Mouse (Mus musculus) right cerebral cortex, postnatal 25 days (tissue): ENCODE measurements around the gene Lrrc59.
"Not testable (repeated sequence)": the region's sequence is repeated elsewhere in the genome, so short reads cannot be mapped to it uniquely, and the experiment has no call there.

Source experiments
- DNase-seq: peaks from one replicate; pipeline ENCODE4 v3.0.0; 2022

Gene Lrrc59

DNA sequence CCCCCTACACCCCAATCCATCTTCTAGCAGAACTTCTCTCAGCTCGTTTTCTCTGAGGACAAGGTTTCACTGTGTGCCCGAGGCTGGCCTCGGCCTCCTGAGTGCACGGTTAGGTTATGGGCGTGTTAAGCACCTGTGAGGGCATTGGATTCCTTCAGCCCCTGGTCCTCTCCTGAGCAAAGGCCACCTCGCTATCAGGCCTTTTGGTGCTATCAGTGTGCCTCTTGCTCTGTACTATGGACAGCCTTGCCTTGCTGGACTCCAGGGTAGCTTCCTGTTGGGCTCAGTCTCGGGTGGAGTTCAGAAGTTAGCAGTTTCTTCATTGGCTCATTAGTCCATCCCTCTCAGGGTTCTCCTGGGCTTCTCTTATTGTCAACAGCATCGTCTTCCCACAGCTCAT, 3.4 kb downstream of the Lrrc59 start:
- DNase-seq = no peak

DNA sequence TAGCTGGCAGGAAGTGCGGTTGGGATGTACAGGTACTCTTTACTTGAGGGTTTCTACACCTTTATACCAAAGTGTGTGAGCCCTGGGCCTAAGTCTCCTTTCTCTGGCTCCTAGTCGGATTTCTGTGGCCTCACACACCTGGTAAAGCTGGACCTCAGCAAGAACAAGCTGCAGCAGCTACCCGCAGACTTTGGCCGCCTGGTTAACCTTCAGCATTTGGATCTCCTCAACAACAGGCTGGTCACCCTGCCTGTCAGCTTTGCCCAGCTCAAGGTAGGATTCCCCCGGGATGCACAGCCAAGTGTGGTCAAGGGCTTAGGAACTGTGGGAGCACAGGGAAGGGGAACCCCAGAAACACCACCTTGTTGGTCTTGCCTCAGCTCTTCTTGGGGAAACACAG, 4.9 kb downstream of the Lrrc59 start:
- no peak for DNase-seq

DNA sequence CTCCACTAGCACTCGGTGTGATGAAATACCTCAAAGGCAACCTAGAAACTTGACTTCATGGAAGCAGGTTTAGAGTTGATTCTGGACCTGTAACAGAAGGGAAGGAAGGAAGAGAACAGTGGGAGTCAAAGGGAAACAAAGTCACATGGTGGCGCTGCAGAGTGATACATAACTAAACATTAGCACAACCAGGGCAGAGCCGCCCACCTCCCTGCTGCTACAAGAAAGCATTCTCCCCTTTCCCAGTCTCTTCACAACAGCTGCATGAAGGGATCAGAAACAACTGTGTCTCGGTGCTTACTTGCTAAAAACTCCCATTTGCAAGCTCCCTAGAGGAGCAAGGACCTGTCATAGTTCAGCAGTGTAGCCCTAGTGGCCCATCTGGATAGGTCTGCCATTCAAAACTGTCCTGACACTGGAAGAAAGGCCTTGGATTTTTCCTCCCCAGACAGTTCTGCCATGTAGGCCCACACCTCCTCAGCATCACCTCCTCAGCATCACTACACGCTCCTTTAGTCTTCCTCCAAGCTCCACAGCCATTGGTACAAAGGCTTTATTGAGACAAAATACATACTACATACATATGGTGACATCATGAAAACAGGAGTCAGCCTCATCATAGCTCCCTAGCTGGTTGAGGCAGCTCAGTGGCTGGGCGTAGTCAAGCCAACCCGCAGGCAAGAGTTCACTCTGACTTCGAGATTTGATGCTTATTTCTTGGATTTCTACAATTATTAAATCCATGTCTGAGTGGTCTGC, 15.1 kb downstream of the Lrrc59 start:
- no peak for DNase-seq

DNA sequence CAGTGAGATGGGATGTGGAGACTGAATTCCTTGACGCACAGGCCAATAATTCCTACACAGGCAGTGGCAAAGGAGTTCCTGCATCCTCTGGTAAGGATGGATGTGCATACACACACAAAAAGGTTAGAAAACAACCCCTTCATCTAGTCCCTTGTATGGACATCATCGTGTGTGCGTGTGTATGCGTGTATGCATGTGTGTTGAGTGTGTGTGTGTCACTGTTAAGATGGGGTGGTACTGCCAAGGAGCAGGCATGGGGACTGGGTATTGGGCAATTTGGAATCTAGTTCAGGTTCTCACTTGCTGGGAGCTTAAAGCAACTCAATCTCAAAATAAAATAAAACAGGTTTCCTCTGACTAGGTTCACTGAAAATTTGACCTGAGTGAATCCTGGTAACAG, 16.9 kb downstream of the Lrrc59 start:
- no peak for DNase-seq

DNA sequence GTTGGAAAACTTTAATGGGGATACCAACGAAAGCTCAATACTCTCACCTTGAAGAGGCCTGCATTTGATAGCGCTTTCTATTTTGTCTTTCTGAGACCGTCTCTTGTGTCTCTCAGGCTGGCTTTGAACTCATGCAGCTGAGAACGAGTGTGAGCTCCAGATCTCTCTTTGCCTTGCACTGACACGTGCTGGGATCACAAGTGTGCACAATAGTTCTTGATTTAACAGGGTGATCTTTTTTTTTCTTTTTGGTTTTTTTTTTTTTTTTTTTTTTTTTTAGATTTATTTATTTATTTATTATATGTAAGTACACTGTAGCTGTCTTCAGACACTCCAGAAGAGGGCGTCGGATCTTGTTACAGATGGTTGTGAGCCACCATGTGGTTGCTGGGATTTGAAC, 21.7 kb downstream of the Lrrc59 start:
- not testable (repeated sequence) for DNase-seq

DNA sequence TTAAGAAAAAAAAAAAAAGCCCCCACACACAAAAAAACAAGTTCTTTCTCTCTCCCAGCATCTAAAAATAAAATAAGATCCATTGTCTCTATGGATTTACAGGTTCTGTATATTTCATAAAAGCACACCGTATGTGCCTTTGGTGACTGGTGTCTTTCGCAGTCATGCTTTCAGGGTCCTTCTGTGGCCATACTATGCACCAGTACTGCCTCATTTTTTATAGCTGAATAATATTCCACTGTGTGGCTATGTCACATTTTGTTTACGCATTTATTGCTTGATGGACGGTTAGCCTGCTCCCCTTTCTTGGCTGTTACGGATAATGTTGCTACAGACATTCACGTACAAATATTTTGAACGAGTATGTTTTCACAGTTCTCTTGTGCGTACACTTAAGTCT, 23.4 kb downstream of the Lrrc59 start:
- DNase-seq = no peak

DNA sequence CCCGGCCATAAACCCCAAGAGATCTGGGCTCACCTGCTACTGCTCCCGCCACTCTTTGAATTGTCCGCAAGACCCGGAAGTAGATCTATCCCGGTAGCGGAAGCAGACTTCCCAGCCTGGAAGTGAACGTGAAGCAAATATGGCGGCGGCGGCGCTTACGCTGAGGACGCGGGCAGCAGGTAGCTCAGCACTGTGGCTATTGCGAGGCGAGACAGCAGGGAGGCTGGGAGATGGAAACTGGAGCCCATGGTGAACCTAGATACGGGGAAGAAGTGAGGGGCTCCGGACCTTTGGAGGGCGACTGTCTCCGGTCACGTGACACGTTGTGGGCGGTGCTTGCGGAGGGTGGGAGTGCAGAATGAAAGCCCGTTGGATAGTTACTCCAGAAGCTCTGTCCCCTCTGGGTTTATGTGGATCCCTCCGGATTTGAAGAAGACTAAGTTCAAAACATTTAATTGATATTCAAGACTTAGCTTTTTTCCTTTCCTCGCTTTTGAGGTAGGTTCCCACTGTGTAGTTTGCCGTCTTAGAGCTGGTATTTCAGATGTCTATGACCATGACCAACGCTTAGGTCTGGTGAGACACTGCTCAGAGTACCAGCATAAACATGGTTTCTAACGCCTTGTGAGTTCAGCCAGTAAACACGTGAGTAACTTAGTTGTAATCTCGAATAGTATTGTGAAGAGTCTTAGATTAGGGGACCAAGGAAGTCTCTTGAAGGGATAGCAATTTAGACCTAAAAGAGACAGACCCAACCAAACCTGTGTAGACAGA, 24.3 kb downstream of the Lrrc59 start, which contains the start of the genes Mrpl27 and Eme1:
Gene Mrpl27, plus strand, starts transcription at position 105 of the 774 bp plus-strand sequence.
Gene Eme1, minus strand, starts transcription at position 302 of the 774 bp plus-strand sequence.
- DNase-seq = peak; percentile 87

DNA sequence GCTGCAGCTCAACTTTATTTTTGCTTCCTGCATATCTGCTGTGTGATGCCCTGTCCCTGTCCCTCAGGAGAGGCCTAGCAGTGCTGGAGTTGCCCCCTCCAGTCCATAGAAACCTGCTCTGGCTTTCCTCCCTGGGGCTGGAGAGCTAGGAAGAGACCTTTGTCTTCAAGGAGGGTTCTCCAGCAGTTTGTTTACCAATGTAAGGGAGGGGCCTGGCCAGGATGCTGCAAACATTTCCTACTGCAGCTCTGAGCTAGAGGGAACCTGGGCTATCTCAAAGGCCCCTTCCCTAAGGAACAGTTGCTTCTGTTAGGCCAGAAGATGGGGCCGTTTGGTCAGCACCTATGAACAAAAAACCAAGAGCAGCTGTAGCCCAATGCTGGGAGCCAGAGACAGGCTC, 31.8 kb downstream of the Lrrc59 start:
- no peak for DNase-seq

DNA sequence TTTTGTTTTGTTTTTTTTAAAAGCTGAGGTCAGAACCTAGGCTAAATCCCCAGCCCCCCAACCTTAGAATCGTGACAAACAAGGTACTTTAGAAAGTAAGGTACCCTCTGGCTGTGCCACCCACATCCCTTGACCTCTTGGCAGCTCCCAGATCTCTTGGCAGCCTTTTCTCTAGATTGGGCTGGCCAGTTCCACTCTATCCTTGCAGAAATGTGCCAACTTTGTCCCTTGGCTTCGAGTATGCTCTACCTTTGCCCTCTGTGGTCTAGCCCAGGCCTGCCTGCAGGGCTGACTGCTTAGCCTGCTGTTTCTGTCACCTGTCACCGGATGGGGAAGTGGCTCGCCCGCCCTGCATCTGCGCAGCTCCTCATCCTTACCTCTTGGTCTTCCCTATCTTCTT, 35.7 kb downstream of the Lrrc59 start:
- no peak for DNase-seq

DNA sequence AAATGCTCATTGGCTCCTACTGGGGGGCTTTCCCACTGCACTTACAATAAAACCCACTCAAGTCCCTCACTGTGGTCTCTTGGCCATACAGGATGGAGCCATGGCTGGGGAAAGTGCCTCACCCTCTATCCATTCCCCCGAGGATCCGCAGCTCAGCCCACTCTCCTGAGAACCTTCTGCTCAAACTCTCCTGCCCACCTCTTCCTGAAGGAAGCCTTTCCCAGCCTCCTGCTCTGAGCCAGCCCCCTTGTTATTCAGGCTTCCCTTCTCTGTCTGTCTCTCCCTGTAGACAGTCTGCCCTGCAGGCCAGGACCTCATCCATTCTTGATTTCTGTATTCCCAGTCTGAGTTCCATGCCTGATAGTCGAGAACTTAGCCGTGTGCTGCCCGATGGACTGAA, 45.4 kb downstream of the Lrrc59 start:
- DNase-seq = no peak

DNA sequence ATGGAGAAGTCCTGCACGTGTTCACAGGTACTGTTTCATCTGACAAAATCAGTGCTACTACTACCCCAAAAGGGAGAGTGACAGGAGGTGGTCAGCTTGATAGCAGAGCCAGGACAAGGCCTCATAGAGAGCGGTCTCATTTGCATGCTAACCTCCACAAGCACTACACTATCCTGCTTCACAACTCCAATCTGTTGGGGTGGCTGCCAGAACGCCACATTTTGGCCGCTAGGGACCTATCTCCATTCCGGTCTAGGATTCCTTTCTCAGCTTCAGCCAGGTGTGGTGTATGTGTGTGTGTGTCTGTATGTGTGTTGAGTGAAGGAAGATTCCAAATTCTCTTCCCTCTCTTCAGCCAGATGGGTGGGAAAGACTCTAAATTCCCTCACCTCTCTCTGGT, 45.9 kb downstream of the Lrrc59 start:
- DNase-seq = no peak

DNA sequence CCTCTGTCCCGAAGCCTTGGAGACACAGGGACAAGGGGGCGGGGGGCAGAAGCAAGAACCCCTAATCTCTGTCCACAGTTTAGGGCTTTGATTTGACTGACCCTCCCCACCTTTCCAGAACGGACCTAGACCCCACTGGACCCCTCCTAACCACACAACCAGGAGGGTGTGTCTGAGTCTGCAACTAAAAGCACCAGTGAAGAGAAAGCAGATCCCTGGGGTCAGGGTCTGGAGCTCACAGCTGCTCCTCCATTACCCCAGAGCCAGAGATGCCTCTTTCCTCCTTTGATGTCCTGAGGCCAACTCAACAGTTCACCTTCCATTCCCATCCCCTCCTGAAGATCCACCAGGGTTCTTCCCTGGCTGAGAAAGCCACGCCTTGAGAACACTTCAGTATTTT, 46.7 kb downstream of the Lrrc59 start:
- DNase-seq = no peak

DNA sequence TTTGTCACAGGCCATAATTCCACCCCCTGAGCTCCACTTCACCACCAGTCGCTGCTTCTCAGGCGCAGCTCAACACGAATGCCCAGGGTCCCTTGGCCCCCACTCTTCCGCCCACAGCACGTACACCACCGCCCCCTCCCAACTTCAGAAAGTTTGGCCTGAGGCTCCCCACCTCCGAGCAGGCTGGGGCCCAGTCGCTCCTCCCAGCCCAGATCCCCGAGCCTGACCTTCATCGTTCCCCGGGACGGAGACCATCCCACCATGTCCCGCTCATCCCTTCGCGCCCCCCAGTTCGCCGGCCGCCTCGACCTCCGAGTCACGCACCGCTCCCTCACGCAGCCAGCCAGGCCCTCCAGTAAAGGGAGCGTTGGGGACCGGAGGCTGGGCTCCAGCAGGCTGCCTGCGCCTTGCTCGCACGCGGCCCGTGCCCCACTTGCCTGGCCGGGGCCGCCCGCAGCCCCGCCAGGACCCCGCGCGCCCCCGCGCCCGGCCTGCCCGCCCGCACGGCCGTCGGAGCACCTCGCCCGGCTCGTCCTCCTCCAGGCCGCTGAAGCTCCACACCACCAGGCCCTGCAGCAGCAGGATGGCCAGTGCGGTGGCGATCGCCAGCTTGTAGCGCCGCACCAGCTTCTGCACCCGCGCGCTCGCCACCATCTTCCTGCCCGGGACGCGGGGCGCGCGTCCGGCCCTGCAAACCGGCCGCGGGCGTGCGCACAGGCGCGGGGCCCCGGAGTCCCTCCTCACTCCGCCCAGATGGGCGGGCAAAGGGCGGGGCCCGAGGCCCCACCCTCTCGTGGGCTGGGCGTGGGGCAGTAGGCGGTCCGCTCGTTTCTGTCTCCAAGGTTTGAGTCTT, 47.4 kb downstream of the Lrrc59 start, which contains the start of gene Xylt2:
Gene Xylt2, minus strand, starts transcription at position 762 of the 853 bp plus-strand sequence.
- DNase-seq = peak; percentile 91

DNA sequence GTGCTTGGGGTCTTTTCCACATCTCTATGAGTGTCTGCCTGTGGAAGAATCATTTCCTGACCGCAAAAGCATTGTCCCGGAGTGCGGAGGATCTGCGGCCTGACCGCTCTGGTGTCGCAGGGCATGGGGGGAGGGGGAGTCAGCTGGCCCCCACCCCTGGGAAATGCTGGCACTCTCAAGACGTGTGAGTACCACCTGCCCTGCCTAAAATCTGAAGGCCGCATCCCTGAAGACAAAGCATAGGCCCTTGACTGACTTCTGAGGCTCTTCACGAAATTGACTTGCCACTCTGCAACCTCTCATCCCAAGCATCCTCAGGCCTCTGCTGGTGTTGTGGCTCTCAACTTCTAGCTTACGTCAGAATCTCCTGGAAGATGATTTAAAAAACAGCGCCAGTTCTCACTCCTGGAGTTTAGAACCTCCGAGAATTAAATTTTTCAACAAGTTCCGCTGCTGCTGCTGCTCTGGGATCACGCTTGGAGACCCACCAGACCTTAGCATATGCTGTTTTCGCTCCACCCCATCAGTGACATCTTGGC, 48.1 kb downstream of the Lrrc59 start:
- DNase-seq = no peak

DNA sequence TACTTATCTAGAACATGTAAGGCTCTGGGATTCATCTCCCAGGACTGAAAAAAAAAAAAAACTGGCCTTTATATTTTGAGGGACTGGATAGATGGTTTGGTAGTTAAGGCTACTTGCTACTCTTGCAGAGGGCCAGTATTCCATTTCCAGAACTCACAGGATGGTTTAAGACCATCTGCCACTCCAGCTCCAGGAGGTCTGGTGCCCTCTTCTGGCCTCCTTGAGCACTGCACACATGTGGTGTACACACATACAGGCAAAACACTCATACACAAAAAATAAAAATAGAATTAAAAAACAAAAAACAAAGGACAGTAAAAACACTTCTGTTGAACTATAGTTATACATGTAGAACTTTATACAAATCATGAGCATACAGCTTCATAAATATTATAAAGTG, 51.1 kb downstream of the Lrrc59 start:
- DNase-seq = no peak

DNA sequence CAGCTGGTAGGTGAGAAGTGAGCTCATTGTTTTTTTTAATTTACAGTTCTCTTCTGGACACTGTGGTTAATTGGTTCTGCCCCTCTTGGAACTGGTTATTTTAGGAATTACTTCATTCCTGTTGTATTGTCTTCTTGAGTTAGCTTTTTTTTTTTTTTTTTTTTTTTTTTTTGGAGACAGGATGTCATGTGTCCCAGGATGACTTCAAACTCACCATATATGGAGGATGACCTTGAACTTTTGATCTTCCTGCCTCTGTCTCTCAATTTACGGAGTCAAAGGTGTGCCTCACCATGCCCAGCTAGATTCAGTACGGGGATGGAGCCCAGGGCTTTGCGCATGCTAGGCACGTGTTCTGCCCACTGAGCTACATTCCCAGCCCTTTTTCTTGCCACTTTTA, 52.1 kb downstream of the Lrrc59 start:
- no peak for DNase-seq

DNA sequence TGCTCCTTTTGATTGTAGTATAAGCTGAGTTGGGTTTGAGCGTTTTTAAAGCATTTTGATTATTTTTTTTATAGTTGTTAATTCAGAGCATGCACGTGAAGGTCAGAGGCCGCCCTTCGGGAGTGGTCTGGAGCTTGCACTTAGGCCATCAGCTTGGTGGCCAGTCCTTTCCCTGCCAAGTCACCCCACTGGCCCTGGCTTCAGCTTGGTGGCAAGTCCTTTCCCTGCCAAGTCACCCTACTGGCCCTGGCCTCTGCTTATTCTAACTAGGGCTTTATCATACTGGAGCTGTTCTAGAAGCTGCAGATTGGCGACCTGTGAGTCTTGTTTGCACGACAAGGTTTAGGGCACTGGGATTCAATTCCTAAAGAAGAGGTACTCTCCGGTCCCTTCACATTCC, 52.9 kb downstream of the Lrrc59 start:
- no peak for DNase-seq

DNA sequence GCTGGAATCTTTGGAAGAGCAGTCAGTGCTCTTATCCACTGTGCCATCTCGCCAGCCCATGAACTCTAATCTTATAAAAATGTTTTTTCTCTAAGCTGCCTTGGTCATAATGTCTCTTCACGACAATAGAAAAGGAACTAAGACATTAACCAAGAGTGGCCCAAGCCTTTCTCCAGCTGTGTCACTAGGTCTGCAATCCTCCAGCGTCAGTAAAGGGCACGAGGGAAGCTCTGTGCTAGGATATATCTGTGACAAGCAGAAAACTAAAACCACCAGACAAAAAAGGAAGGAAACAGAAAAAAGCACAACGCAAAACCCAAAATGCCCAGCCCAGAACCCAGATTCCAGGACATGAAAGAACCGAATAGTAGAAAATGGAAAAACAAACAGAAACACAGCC, 57.6 kb downstream of the Lrrc59 start:
- DNase-seq = no peak

DNA sequence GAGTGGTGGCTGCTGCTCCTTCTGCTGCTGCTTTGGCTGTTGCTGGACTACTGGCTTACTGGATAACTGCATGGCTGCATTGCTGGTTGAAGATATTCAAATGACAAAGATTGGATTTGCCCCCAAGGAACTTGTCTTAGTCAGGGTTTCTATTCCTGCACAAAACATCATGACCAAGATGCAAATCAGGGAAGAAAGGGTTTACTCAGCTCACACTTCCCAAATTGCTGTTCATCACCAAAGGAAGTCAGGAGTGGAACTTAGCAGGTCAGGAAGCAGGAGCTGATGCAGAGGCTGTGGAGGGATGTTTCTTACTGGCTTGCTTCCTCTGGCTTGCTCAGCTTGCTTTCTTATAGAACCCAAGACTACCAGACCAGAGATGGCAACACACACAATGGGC, 62.9 kb downstream of the Lrrc59 start:
- not testable (repeated sequence) for DNase-seq
